ENCODE assay signal across 8 mouse cellular contexts in genomic region chr11:68431699-68432360, GRCm38 (mm10). TPM values are rescaled to one million over a fixed set of nuclear protein-coding genes. Genes with fewer than 3 reads are reported as not detected.
DNase-seq lines count a peak whose midpoint lies in the region; ATAC-seq and TF ChIP-seq lines count a peak whose summit lies in the region.

Pik3r5 (plus strand) TSS chr11:68432121.

- WGBS in embryonic facial prominence, embryonic 13.5 days = 7% methylated on average over 35 of the region's 35 CpGs
- 8% methylated on average over 35 of the region's 35 CpGs for WGBS in liver, adult 2 months

- peaks cover 38% of the 10 kb centered on the region for H3K27me3 ChIP-seq in embryonic facial prominence, embryonic 13.5 days
- H3K27me3 ChIP-seq in liver, adult 2 months (ENCODE audit: control insufficient read depth, insufficient read depth, low read length) = peaks cover 8% of the 10 kb centered on the region; the same call in 1 of the 2 replicates

- peak within 1 kb of the TSS; percentile 69 for H3K4me2 ChIP-seq in embryonic facial prominence, embryonic 13.5 days

- peak within 1 kb of the TSS; percentile 50 for H3K4me3 ChIP-seq in embryonic facial prominence, embryonic 13.5 days
- H3K4me3 ChIP-seq in liver, adult 2 months (ENCODE audit: insufficient read depth, low read depth, low read length) = peak within 1 kb of the TSS; percentile 56

- peak; percentile 72 for TF ChIP-seq CTCF in liver, adult 2 months (IDR thresholded peaks at IDR 0.05; ENCODE audit: low read depth, low read length)

- H3K9me3 ChIP-seq in embryonic facial prominence, embryonic 13.5 days = no peaks in the 10 kb centered on the region

- H3K27ac ChIP-seq in embryonic facial prominence, embryonic 13.5 days = no peak within 1 kb of the TSS; the same call in 1 of the 2 replicates
- H3K27ac ChIP-seq in liver, adult 2 months (replicated peaks; ENCODE audit: insufficient read depth, low read depth, low read length) = peak within 1 kb of the TSS; percentile 40; the same call in 1 of the 2 replicates

- H3K36me3 ChIP-seq in embryonic facial prominence, embryonic 13.5 days = no peaks in the 10 kb centered on the region
- no peaks in the 10 kb centered on the region for H3K36me3 ChIP-seq in liver, adult 2 months (ENCODE audit: control insufficient read depth, insufficient read depth, low read length)

- peak; percentile 3 for DNase-seq in cerebellum, adult 11-12 months
- peak; percentile 64 to 69 for DNase-seq in heart, adult 9 months (ENCODE audit: low spot score in 2 of 2)
- peak; percentile 71 for DNase-seq in kidney, adult 9 months
- DNase-seq in liver, adult 2 months (ENCODE audit: extremely low read depth, low read depth, low spot score) = peak; percentile 20
- peak; percentile 84 to 86 for DNase-seq in spleen, postnatal 36 days (ENCODE audit: low spot score in 2 of 2)

- H3K79me2 ChIP-seq in liver, adult 2 months (ENCODE audit: control insufficient read depth, insufficient read depth, low read length) = no peaks in the 10 kb centered on the region

- peaks cover 24% of the 10 kb centered on the region for H3K4me1 ChIP-seq in embryonic facial prominence, embryonic 13.5 days
- no peaks in the 10 kb centered on the region for H3K4me1 ChIP-seq in liver, adult 2 months (ENCODE audit: control insufficient read depth, insufficient read depth, low read length)

- no peak for TF ChIP-seq POLR2A in liver, adult 2 months (IDR thresholded peaks at IDR 0.05; ENCODE audit: extremely low read depth, insufficient read depth, low read length)

- peak within 1 kb of the TSS; percentile 64 for H3K9ac ChIP-seq in embryonic facial prominence, embryonic 13.5 days
- peak within 1 kb of the TSS; percentile 76; the same call in 1 of the 2 replicates for H3K9ac ChIP-seq in liver, adult 2 months (ENCODE audit: low read depth, low read length)

- ATAC-seq in cerebellum, adult (ENCODE audit: insufficient number of reproducible peaks, low FRiP score, low TSS enrichment) = no peak
- ATAC-seq in embryonic facial prominence, embryonic 13.5 days (ENCODE audit: insufficient number of reproducible peaks, insufficient read depth, low FRiP score, low TSS enrichment, low read depth) = peak; percentile 82
- ATAC-seq in monocyte, adult 5-6 weeks (replicated peaks; ENCODE audit: insufficient number of reproducible peaks, low FRiP score, low TSS enrichment, poor library complexity, severe bottlenecking) = peak; percentile 66

RNA-seq across cellular contexts. Expression of gene Pik3r5, which starts in this region (rescaled TPM):
- 0.67 and 0.79 TPM in 2 replicates for polyA plus RNA-seq in embryonic facial prominence, embryonic 13.5 days (2015; fragmentation: Nextera tagmentation; extraction: Ambion mirVana)
- total RNA-seq in liver, adult 2 months (2014; rRNA removed) = 0.28 and 1.2 TPM in 2 replicates
- polyA plus RNA-seq in liver, adult 2 months (2012; rRNA removed) = 0.29 and 0.77 TPM in 2 replicates
- total RNA-seq in monocyte, adult 5-6 weeks (2017) = 66.2 to 140 TPM (median 84.0 TPM) in 3 replicates

Comparison
In these comparisons a context has a peak if more than half of its experiments do, and no peak if none do; other contexts are left out.
1. RNA of gene Pik3r5 (total RNA-seq): 66.2 to 140 TPM in monocyte, adult 5-6 weeks; 0.28 to 1.2 TPM in liver, adult 2 months; every median in the first group is over 10 times any median in the second.
2. Peak in ATAC-seq, H3K4me3 ChIP-seq, H3K9ac ChIP-seq and H3K4me2 ChIP-seq in embryonic facial prominence, embryonic 13.5 days; RNA of the gene not detected or under 1 TPM.
3. DNase-seq: peak in every context shown above with its lines; median percentile 85 in spleen, postnatal 36 days; 71 in kidney, adult 9 months; 66 in heart, adult 9 months; 20 in liver, adult 2 months; 3 in cerebellum, adult 11-12 months.